Mouse (Mus musculus) liver, postnatal 0 days (tissue): ENCODE data around the gene Cacna1i.

Source experiments
- CTCF ChIP-seq: sonication (generic); IDR thresholded peaks from 2 replicates; pipeline ENCODE4 v1.5.1; 2016; ENCODE audit warnings: antibody characterized with exemption, low read depth
- EP300 ChIP-seq: IDR thresholded peaks from 2 replicates; pipeline ENCODE4 v1.6.1; 2016; ENCODE audit warnings: antibody characterized with exemption, low read depth, mild to moderate bottlenecking

DNA sequence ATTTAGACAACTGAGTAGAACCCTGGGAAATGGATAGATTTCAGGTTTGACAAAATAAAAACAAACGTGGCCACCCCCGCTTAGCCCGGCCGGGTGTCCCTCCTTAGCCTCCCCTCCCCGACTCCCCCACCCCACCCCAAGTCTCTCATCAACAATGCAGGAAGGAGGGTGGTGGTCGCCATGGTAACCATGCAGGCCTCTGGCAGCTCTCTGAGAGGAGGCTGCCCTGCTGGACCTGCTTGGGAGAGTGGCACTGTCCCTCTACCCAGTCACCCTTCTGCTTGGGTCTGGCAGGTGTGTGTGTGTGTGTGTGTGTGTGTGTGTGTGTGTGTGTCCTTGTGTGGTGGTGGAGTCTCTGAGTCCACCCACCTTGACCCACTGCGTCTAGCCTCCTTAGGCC is 27.7 kb downstream of the Cacna1i start:
- TF ChIP-seq CTCF (no peak), EP300 (no peak)
